Mouse (Mus musculus) lung, postnatal 10 days (tissue): ENCODE measurements at regions not wholly inside any gene's neighbourhood (a gene's known extent, or its start where the extent isn't known, plus 50 kb on each side); places are given as distances from the start of the nearest gene placed in this dataset.
A peak's percentile ranks its signal among the peaks of the same experiment; 100 is the strongest.

Experiments
- DNase-seq: peaks from one replicate; pipeline ENCODE4 v3.0.0; 2021

DNA sequence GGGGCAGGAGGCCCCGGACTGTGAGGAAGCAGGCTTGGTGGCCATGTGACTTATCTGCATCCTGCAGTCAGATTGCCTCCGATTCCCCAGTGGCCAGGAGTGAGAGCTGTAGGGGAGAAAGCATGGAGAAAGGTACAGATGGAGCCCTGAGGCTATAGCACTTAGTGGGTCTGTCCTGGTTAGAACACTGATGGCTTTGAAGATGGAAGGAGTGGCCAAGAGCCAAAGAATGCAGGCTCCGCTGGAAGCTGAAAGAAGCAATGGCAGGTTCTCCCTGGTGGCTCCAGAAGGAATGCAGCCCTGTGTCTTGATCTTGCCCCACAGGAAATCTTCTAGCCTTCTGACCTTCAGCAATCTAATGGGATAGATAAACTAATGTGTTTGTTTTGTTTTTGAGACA lies 926.3 kb downstream of the 4930447A16Rik start:
- DNase-seq, result no peak

DNA sequence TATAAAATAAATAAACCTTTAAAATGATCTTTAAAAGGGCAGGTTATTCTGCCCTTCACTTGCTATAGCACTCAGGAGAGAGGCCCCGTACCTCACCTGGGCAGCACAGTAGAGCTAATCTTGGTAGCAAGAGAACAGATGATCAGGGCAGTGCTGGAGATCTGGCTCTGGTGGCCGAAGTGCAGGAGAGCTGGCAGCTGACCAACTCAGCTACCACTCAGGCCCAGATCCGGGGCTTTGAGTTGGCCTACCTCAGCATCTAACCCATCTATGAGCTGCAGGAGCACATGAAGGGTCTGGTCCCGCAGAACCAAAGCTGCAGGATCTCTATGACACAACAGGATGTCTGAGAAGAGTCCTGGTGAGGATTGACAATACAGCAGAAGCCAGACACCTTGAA lies 928.0 kb downstream of the 4930447A16Rik start:
- no peak for DNase-seq

DNA sequence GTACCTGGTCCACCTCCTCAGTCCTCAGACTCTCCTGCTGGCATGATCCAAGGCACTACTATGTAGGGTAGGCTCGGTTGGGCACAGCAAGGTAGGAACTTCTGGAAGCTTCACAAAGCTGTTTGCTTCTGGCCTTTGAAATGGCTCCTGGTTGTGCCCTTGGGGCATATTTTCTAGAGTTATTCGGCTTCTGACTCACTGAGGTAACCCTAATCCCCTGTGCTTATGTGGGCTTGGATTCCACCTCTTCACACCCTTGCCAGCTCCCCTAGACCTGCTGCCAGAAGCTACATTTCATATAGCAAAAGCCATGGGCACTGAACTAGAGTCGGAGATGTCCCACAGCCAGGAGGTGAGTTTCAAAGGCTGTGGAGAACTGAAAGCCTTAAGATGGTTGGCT lies 933.7 kb downstream of the 4930447A16Rik start:
- DNase-seq, result no peak

- DNase-seq, result no peak
These were observed 938.2 kb downstream of the 4930447A16Rik start for GRCm38 (mm10) chr15:38363522-38363921.

DNA sequence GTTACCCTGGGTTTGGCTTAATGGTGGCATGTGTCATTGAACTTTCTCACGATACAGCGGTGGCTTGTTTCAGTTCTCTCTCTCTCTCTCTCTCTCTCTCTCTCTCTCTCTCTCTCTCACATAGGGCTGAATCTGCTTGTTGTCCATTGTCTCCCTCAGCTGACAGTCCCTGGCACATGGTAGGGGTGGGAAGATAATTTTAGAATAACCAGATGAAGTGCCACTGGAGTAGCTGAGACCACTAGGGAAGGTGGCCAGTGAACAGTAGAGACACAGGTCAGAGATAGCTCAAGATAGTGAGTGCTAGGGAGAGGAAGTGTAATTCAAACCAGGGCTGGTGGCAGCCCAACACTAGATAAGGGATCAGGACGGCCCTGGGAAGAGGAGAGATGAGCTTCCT lies 938.7 kb downstream of the 4930447A16Rik start:
- no peak for DNase-seq

DNA sequence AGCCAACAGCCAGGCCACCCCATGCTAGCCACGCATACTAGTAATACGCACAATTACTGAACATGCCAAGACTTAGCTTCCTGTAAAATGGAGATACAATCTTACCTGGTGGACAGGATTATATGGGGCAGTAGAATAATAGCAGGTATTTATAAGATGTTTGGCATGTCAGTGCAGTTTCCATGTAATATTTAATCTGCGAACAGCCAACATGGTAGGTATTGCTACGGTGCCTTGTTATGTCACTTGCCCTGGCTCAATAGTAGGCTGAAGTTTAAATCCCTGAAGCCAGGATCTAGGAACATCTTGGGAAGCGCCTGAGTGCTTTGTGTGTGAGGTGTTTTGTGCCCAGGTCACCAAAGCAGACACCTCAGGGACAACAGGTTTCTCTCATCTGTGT lies 942.3 kb downstream of the 4930447A16Rik start:
- no peak for DNase-seq

- no peak for DNase-seq
These were observed 942.9 kb downstream of the 4930447A16Rik start for GRCm38 (mm10) chr15:38368291-38368690.

DNA sequence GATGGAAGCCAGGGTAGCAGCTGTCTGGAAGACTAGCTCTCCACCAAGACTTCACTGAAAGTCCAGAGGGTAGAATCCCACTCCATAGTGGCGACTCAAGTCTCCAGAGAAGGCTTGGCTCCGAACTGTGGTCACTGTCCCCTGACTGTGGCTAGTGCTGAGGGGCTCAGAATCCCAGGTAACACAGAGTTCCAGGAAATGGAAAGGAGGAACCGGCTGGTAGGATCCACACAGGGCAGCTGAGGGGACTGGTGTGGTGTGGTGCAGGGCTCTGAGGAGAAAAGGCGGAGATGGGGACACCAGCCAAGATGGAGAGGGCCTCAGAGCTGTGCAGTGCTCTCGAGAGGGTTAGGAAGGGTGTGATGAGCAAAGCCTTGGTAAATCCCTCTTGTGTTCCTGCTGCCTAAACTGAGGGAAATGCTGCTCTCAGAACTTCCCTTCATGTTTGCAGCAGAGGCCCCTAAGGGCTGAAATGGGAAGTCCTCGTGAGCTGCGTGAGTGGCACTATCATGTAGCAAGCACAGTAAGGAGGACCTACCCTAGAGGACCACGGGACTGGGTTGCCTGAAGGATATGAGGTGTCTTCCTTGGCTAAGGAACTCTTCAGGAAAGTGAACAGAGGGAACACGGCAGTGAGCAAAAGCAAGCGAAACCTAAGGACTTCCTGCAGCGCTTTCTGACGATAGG lies 946.2 kb downstream of the 4930447A16Rik start:
- no peak for DNase-seq

GRCm38 (mm10) chr15:38373797-38374196 lies 948.4 kb downstream of the 4930447A16Rik start:
- peak; percentile 96 for DNase-seq

GRCm38 (mm10) chr15:38374786-38375185 lies 949.4 kb downstream of the 4930447A16Rik start:
- DNase-seq, result peak; percentile 92

DNA sequence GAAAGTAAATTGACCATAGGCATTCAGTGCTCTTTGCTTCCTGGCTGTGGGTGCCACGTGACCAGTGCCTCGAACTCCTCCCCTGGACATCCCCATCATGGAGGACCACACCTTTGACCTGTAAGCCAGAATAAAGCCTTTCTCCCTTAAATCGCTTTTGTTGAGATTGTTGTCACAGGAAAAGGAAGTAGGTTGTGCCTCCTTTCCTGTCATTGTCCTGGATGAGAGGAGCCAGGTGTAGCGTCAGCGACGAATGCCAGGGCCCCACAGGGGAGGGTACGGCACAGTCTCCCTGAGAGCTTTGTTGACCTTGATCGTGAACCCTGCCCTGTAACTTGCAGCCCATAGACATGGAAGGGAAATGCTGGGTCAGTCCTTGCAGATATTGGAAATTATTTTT lies 952.8 kb downstream of the 4930447A16Rik start:
- DNase-seq, result peak; percentile 51

DNA sequence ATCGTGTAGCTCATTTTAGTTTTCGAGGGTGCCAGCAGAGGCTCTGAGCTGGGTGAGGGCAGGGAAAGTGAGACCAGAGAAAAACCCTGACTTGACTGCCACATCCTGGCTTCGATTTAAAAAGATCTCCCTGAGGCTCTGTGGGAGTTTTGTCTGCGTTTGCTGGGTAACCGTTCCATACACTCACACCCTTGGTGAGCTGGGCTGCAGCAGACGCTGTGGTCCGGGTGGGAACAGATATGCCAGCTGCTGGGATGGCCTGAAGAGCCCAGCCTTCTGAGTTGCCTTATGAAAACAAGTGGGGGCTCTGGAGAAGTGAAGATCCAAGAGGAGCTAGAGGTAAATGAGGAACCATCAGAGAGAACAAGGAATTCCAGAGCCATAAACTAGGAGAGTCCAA lies 962.3 kb downstream of the 4930447A16Rik start:
- DNase-seq, result no peak

GRCm38 (mm10) chr15:38388436-38388835 lies 963.1 kb downstream of the 4930447A16Rik start:
- no peak for DNase-seq

GRCm38 (mm10) chr15:38390450-38390849 lies 965.1 kb downstream of the 4930447A16Rik start:
- peak; percentile 40 for DNase-seq

DNA sequence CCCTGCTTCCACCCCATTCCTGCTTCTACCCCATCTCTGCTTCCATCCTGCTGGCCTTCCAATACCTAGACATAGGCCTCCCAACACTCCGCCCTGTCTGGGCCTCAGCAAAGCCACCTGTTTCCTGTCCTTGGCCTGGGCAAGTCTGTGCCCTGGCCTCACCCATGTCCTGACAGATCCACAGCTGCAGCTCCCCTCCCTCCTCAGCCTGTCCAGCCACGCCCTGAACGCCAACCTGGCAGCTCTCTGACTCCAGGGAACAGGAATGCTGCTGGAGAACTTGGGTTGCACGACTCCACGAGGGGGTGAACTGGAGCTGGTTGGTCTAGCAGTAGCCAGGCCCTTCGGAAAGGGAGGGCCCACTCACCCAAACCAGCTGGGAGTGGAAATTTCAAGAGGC lies 966.1 kb downstream of the 4930447A16Rik start:
- peak; percentile 86 for DNase-seq

DNA sequence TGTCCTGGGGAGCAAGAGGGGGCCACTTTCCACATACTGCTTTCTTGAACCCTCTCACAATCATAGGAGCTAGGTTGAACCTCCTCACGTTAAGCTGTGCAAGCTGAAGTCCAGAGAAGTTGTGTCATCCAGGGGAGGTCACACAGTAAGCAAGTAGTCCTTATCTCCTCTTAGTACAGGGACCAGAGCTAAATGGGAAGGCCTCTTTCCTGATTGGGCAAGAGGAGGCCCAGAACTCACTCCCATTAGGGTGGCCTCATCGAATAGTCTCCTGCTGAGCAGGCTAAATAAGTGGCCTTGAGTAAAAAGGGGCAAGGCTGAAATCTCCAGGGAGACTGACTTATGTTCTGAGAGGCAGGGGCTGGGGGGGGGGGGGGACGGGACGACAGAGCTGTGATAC lies 966.5 kb downstream of the 4930447A16Rik start:
- no peak for DNase-seq

DNA sequence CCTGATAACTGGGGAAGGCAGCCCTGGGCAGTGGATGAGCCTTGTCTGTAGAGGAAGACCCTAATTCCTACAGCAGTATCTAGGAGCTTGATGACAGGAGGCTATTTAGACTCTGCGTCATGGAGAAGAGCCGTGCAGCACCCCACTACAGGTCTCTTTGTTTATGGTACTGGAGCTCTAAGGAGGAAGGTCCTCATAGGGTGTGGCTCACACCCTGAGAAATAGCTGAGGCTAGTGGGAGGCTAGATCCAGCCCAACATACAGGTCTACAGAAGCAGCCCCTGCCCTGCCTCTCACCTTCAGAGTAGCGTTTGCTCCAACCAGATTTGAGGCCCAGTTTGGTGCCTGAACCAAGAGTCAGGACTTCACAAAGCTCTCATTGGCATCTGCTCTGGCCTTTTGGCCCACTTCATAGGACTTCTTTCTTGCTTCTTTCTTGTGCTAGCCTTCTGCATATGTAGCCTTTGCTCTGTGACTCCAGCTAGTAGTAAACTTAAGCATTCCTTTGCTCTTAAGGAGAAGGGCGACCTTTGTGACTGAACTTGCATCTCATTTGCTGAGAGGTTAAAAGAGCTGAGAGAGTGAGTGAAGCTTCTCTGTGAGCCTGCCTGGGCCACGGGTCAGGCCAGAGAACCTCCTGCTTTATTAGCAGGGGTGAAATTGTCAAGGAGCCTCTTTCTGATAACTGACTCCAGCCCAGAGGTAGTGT lies 967.2 kb downstream of the 4930447A16Rik start:
- DNase-seq, result no peak

DNA sequence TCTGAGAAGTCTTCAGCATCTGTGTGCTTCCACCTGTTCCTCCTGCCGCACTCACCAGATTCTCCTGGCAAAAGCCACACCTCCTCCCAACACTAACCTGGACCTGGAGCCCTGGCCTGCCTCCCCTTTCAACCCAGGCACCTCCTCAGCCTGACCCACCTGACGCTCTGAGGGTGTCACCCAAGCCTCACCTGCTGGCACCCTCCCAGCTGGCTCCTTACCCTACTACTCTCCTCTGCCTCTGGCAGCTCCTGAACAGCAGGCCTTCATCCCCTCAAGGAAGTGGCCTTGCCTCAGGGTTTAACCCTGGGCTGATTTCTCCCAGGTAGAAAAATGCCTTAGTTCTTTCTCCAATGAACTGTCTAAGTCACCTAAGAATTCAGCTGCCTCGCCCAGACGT lies 973.5 kb downstream of the 4930447A16Rik start:
- DNase-seq, result peak; percentile 70

DNA sequence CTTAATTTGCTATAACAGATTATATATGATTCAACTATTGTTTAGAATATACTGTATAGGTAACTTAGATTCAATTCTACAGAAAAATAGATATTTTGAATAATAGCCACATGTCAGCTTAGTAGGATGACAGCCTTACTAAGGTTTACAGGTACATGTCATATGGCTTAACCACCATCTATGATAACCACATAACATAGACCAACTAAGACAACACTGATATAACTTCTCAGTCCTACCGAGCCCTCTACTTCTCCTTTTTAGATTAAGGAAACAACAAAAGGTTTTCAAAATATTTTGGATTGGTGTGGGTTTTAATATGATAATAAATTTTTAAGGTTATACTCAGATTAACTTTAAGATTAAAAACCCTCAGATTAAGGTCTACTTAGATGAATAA lies 977.4 kb downstream of the 4930447A16Rik start:
- no peak for DNase-seq

GRCm38 (mm10) chr15:38403760-38404375 lies 978.5 kb downstream of the 4930447A16Rik start:
- DNase-seq, result no peak

DNA sequence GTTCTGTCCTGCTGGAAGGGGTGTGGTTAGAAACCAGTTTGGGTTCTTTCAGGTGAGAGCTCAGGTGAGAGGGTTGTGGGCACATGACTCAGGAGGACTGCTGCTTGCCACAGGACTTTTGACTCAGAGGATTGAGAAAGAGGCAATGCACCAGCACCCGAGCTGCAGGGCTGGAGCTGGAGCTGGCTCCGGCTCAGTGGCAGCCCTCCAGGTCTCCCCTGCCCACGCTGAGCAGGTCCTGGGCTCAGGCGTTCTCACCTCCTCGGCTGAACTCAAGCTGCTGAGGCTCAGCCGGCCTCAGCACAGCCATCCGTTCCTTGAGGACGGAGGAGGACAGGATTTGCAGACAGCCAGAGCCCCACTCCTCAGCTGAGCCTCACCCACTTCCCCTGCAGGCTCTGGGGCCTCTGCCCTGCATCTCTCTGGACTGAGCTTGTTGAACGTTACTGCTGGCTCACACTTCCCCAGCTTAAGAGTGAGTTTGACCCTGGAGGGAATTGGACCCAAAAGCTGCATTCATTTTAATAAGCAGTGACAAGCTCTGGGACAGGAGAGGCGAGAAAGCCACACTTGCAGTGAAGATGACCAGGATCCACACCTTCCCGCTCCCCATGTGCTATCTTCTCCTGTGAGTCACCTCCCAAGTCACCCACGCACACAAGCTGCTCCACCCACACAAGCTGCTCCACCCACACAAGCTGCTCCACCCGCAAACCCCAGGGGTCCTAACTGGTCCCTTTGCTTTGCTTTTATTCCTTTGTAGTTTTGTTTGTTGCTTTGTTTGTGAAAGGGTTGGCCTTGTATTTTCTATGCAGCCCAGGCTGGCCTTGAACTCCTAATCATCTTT lies 981.0 kb downstream of the 4930447A16Rik start:
- no peak for DNase-seq

- DNase-seq, result no peak
These were observed 982.1 kb downstream of the 4930447A16Rik start for GRCm38 (mm10) chr15:38407476-38407875.

DNA sequence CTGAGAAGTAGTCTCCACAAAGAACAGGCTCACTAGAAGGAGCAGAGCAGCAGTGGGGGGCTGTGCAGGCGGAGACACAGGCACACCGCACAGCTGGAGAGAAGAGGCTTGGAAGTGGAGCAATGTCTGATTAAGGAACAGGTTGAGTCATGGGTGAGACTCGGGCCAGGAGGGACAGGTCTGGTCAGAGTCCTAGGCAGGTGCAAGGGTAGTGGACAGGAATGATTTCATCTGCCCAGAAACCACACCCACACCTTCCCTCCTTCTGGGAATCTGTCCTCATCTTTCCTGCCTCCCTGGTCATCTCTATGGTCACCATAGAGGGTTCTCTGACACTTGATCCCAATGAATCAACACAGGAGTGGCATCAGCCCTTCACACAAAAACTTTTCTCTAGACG lies 983.8 kb downstream of the 4930447A16Rik start:
- DNase-seq, result no peak
